ENCODE assay signal across 7 mouse cellular contexts in the genomic region with DNA sequence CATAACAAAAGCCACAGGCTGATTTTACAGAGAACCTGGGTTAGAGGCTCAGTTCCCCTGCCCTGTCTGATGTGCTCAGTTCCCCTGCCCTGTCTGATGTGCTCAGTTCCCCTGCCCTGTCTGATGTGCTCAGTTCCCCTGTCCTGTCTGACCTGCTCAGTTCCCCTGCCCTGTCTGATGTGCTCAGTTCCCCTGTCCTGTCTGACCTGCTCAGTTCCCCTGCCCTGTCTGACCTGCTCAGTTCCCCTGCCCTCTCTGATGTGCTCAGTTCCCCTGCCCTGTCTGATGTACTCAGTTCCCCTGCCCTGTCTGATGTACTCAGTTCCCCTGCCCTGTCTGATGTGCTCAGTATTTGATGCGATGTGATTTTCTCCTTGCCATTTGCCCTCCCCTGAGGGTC. TPM values are rescaled to one million over a fixed set of nuclear protein-coding genes. Genes with fewer than 3 reads are reported as not detected.
ATAC-seq lines count a peak whose summit lies in the region.
"Had no signal": no experiment of that assay in that cellular context is flagged by ENCODE, and none has a peak within 500 bp of the region (broad histone marks: within the 10 kb centered on the region; RNA-seq: fewer than 3 reads in every experiment).

No protein-coding gene starts in this region.

- peak; percentile 58 for ATAC-seq in common myeloid progenitor, adult 5-6 weeks (replicated peaks; ENCODE audit: low read depth, poor library complexity, severe bottlenecking)
- ATAC-seq in granulocyte monocyte progenitor cell, adult 5-6 weeks (replicated peaks; ENCODE audit: poor library complexity, severe bottlenecking), result peak; percentile 71
- peak; percentile 36 to 44; a peak in 3 of 4 replicates for ATAC-seq in hematopoietic stem cell, adult 5-6 weeks (replicated peaks in 1 of 2; ENCODE audit: insufficient read depth in 1 of 2, low FRiP score in 2 of 2, low TSS enrichment in 1 of 2, low read depth in 1 of 2, poor library complexity in 2 of 2, severe bottlenecking in 2 of 2)
- ATAC-seq in megakaryocyte, adult 5-6 weeks (ENCODE audit: poor library complexity, severe bottlenecking), result peak; percentile 88
- ATAC-seq in megakaryocyte progenitor cell, adult 5-6 weeks (replicated peaks; ENCODE audit: poor library complexity), result peak; percentile 70

RNA-seq across cellular contexts. Expression of gene 4930452B06Rik, which starts 51.6 kb away (rescaled TPM):
- total RNA-seq in common myeloid progenitor, adult 5-6 weeks (2017), result 0.05 and 0.82 TPM in 2 replicates
- not detected in 2 replicates for total RNA-seq in granulocyte monocyte progenitor cell, adult 5-6 weeks (2014; fragmentation: Nextera tagmentation)
- total RNA-seq in granulocyte monocyte progenitor cell, adult 5-6 weeks (2017), result 0.09 TPM in 1 of 2 replicates, not detected in the other
- 0.65 and 1.6 TPM in 2 replicates for total RNA-seq in hematopoietic stem cell, adult 5-6 weeks (2017)
- total RNA-seq in megakaryocyte, adult 5-6 weeks (2015), result not detected in 2 replicates
- total RNA-seq in megakaryocyte, adult 5-6 weeks (2017), result not detected in 2 replicates
- not detected in 2 replicates for total RNA-seq in megakaryocyte progenitor cell, adult 5-6 weeks (2015)
- total RNA-seq in megakaryocyte progenitor cell, adult 5-6 weeks (2017), result not detected in 2 replicates
- total RNA-seq: CH12.LX, MEL had no signal

Comparison
In these comparisons a context has a peak if more than half of its experiments do, and no peak if none do; other contexts are left out.
1. Peak in every context shown above with its lines: ATAC-seq.